Mouse (Mus musculus) intestine, postnatal 0 days (tissue): Measurements from ENCODE around the gene D930048N14Rik. TPM values are rescaled to one million over a fixed set of nuclear protein-coding genes. Genes with fewer than 3 reads are reported as not detected.

Experiments
- ATAC-seq: fragments of 200-750 bp; cut with Nextera tagmentation; 2 replicates; pipeline ENCODE4 v1.8.0; 2017; ENCODE audit warnings: mild to moderate bottlenecking, moderate TSS enrichment, moderate library complexity
- H3K27ac ChIP-seq: fragments of 300-500 bp; sonication (generic); 2 replicates; pipeline ENCODE4 v1.5.1; 2014; ENCODE audit warnings: mild to moderate bottlenecking, low read depth, low read length, moderate library complexity
- H3K27me3 ChIP-seq: fragments of 300-500 bp; sonication (generic); replicated peaks from 2 replicates; pipeline ENCODE4 v1.6.1; 2014; ENCODE audit warnings: low read length, mixed read lengths; ENCODE audit not compliant: control insufficient read depth, insufficient read depth
- H3K36me3 ChIP-seq: fragments of 300-500 bp; sonication (generic); 2 replicates; pipeline ENCODE4 v1.6.1; 2014; ENCODE audit warnings: mild to moderate bottlenecking, moderate library complexity; ENCODE audit not compliant: control insufficient read depth, insufficient read depth
- H3K4me1 ChIP-seq: fragments of 300-500 bp; sonication (generic); replicated peaks from 2 replicates; pipeline ENCODE4 v1.6.1; 2014; ENCODE audit warnings: antibody characterized with exemption, low read length, mixed read lengths; ENCODE audit not compliant: control insufficient read depth, insufficient read depth
- H3K4me2 ChIP-seq: fragments of 300-500 bp; sonication (generic); replicated peaks from 2 replicates; pipeline ENCODE4 v1.6.1; 2014; ENCODE audit warnings: low read depth, mild to moderate bottlenecking, moderate library complexity
- H3K4me3 ChIP-seq: fragments of 300-500 bp; sonication (generic); 2 replicates; pipeline ENCODE4 v1.5.1; 2014; ENCODE audit warnings: low read depth, low read length
- H3K9ac ChIP-seq: fragments of 300-500 bp; sonication (generic); 2 replicates; pipeline ENCODE4 v1.6.1; 2014; ENCODE audit warnings: mild to moderate bottlenecking, low read depth, low read length
- H3K9me3 ChIP-seq: fragments of 300-500 bp; sonication (generic); 2 replicates; pipeline ENCODE4 v1.6.1; 2016; ENCODE audit warnings: mixed run types; ENCODE audit not compliant: control insufficient read depth
- CTCF ChIP-seq: sonication (generic); IDR thresholded peaks from 2 replicates; pipeline ENCODE4 v1.5.1; 2016; ENCODE audit warnings: low read depth, mild to moderate bottlenecking, control low read depth, antibody characterized with exemption, moderate library complexity
- WGBS: fragments of 180-500 bp; shearing (Covaris S2); extraction: QIAGEN DNeasy Blood & Tissue Kit; methylation state at CpG from one replicate; pipeline ENCODE4 v1.1.7; 2014; 5-methylcytosine and 5-hydroxymethylcytosine counted together
- polyA plus RNA-seq: library from polyadenylated mRNA; unstranded; fragments of >200 nt; fragmentation: Nextera tagmentation; extraction: Ambion mirVana; gene quantifications from 2 replicates; pipeline ENCODE4 v1.2.1, GENCODE M21; 2015

Gene D930048N14Rik
- polyA plus RNA-seq, 1 experiment from 2014 or later: 1.1 TPM

DNA sequence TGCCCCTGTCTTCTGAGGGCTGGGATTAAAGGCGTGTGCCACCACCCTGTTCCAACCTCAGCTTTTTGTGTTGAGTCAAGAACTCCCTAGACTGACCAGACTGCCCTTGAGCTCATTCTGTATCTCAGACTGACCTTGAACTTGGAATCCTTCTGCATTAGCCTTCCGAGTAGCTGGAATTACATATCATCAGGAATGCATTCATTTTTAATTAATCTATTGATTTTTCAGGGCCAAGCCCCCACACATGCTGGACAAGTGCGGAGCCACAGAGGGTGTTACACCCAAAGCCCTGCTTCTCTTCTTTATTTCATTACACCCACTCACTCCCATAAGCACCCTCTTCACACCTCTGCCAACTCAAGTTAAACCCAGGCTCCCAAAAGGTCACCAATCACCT lies 17.0 kb upstream of the D930048N14Rik start:
- H3K4me3 ChIP-seq: no peak overlapping the region
- no peak overlapping the region for H3K4me2 ChIP-seq
- 88% methylated on average over 3 of the region's 3 CpGs for WGBS
- H3K4me1 ChIP-seq: 0 out of 2 replicates have a peak, but pooled peaks cover 3% of the 10 kb centered on the region
- H3K27me3 ChIP-seq: no peaks in the 10 kb centered on the region
- H3K9me3 ChIP-seq: no peaks in the 10 kb centered on the region
- no peak overlapping the region for H3K27ac ChIP-seq
- H3K36me3 ChIP-seq: no peaks in the 10 kb centered on the region; the same call in 1 of the 2 replicates
- no peak for ATAC-seq
- H3K9ac ChIP-seq: no peak overlapping the region
- no peak for TF ChIP-seq CTCF

- H3K27ac ChIP-seq: peak overlapping the region; percentile 94
- peak overlapping the region; percentile 81 for H3K4me3 ChIP-seq
- H3K4me1 ChIP-seq: 0 out of 2 replicates have a peak, but pooled peaks cover 3% of the 10 kb centered on the region
- 7% methylated on average over 6 of the region's 6 CpGs for WGBS
- TF ChIP-seq CTCF: no peak
- peak overlapping the region; percentile 75 for H3K4me2 ChIP-seq
- no peaks in the 10 kb centered on the region for H3K27me3 ChIP-seq
- ATAC-seq: no peak
- H3K9me3 ChIP-seq: no peaks in the 10 kb centered on the region
- H3K9ac ChIP-seq: peak overlapping the region; percentile 74
- no peaks in the 10 kb centered on the region for H3K36me3 ChIP-seq
These were observed 15.6 kb upstream of the D930048N14Rik start for GRCm38 (mm10) chr11:51635127-51635524.

DNA sequence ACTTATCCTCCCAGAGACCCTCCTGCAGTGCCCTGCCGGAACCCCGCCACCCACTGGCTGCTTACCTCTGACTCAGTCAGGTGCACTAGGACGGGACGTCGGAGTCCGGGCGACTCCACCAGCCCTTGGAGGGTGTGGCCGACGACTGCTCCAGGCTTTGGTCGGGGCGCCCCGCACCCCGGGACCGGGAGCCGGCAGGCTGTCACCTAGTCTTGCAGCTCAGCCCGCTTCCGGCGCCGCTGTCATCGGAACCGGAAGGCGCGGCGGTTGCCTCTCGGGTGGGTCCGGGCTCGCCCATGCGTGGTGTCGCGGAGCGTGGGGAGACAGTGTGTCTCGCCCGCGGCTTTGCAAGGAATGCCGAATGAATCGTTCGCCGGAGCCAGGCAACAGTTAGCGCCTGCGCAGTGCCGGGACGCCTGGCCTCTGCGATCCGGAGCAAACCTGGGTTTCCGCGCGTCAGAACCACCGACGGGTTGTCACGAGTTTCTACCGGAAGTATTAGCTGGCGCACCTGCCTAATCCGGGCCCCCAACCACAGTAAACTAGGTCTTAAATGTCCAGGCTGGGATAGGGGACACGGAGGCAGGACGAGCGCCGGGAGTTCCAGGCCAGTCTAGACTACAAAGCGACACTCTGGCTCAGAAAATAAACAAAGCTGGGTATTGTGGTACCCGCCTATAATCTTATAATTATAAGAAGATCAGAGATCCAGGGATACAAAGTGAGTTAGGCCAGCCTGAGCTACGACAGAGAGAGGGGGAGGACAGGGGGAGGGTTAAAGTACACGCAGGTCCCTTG lies 15.0 kb upstream of the D930048N14Rik start, which contains the start of gene Rmnd5b:
Gene Rmnd5b (minus strand): TSS at position 372 of the 798 bp plus-strand sequence.
- Histone ChIP-seq H3K36me3 (no peaks in the 10 kb centered on the region), H3K9me3 (no peaks in the 10 kb centered on the region), H3K4me3 (peak within 1 kb of the TSS; percentile 81), H3K4me1 (0 out of 2 replicates have a peak, but pooled peaks cover 3% of the 10 kb centered on the region), H3K27ac (peak within 1 kb of the TSS; percentile 94), H3K27me3 (no peaks in the 10 kb centered on the region), H3K9ac (peak within 1 kb of the TSS; percentile 74), H3K4me2 (peak within 1 kb of the TSS; percentile 75)
- WGBS: under 1% methylated on average over 61 of the region's 61 CpGs
- TF ChIP-seq CTCF: peak; percentile 52
- ATAC-seq: peak; percentile 91

- Histone ChIP-seq H3K4me1 (0 out of 2 replicates have a peak, but pooled peaks cover 3% of the 10 kb centered on the region), H3K27ac (peak overlapping the region; percentile 94), H3K4me2 (peak overlapping the region; percentile 75), H3K36me3 (no peaks in the 10 kb centered on the region; the same call in 1 of the 2 replicates), H3K4me3 (peak overlapping the region; percentile 81), H3K9ac (peak overlapping the region; percentile 74), H3K27me3 (no peaks in the 10 kb centered on the region), H3K9me3 (no peaks in the 10 kb centered on the region)
- peak; percentile 77 for TF ChIP-seq CTCF
- ATAC-seq: peak; percentile 59
- WGBS: 4% methylated on average over 6 of the region's 6 CpGs
These were observed 14.4 kb upstream of the D930048N14Rik start for GRCm38 (mm10) chr11:51636323-51636684.

DNA sequence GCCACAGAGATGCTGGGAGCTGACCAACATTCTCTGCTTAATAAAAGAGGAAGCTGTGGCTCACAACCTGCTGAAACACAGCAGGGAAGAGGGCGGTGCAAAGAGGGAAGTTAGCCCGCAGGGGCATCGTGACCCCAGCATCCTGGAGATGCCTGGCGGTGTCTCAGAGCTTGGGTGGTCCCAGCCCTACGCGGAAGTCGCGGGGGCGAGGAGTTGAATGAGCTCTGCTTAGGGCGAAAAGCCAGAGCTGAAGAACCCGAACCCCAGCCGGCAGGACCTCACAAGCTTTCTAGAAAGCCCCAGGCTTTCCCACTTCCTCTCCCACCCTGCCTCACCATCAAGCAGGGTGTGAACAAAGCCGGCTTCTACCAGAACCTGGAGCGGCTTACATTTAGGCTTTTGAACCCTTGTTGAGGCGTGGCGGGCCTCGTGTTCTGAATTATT lies 12.8 kb upstream of the D930048N14Rik start:
- WGBS: 15% methylated on average over 17 of the region's 17 CpGs
- Histone ChIP-seq H3K36me3 (no peaks in the 10 kb centered on the region; the same call in 1 of the 2 replicates), H3K27ac (peak overlapping the region; percentile 41), H3K27me3 (no peaks in the 10 kb centered on the region), H3K9me3 (no peaks in the 10 kb centered on the region), H3K4me2 (peak overlapping the region; percentile 52), H3K4me1 (0 out of 2 replicates have a peak, but pooled peaks cover 3% of the 10 kb centered on the region), H3K4me3 (no peak overlapping the region; the same call in 1 of the 2 replicates), H3K9ac (0 out of 2 replicates have a peak overlapping the region, but pooled peaks have one; percentile 17)
- TF ChIP-seq CTCF: no peak
- ATAC-seq: no peak

DNA sequence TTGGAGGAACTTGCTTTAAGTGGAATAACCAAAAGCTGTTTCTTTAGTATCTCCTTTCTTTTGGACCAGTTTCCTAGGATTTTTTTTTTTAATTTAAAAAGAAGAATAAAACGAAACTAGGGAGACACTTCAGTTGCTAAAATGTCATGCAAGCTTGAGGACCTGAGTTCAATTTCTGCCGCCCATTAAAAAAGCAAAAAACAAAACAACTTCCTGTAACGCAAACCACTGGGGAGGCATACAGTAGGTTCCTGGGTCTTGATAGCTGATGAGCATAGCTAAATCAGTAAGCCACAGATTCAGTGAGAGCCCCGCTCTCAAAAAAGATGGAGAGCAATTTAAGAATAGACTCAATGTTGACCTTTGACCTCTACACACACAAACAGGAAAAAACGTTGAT lies 12.3 kb upstream of the D930048N14Rik start:
- Histone ChIP-seq H3K9me3 (no peaks in the 10 kb centered on the region), H3K9ac (no peak overlapping the region), H3K4me3 (no peak overlapping the region), H3K36me3 (peaks cover 2% of the 10 kb centered on the region; the same call in 1 of the 2 replicates), H3K27me3 (no peaks in the 10 kb centered on the region), H3K27ac (no peak overlapping the region), H3K4me2 (peak overlapping the region; percentile 52), H3K4me1 (0 out of 2 replicates have a peak, but pooled peaks cover 3% of the 10 kb centered on the region)
- no peak for ATAC-seq
- no peak for TF ChIP-seq CTCF
- WGBS: 66% methylated on average over 5 of the region's 5 CpGs
